Comparison of ENCODE assay signal across 9 mouse cellular contexts in the genomic region with DNA sequence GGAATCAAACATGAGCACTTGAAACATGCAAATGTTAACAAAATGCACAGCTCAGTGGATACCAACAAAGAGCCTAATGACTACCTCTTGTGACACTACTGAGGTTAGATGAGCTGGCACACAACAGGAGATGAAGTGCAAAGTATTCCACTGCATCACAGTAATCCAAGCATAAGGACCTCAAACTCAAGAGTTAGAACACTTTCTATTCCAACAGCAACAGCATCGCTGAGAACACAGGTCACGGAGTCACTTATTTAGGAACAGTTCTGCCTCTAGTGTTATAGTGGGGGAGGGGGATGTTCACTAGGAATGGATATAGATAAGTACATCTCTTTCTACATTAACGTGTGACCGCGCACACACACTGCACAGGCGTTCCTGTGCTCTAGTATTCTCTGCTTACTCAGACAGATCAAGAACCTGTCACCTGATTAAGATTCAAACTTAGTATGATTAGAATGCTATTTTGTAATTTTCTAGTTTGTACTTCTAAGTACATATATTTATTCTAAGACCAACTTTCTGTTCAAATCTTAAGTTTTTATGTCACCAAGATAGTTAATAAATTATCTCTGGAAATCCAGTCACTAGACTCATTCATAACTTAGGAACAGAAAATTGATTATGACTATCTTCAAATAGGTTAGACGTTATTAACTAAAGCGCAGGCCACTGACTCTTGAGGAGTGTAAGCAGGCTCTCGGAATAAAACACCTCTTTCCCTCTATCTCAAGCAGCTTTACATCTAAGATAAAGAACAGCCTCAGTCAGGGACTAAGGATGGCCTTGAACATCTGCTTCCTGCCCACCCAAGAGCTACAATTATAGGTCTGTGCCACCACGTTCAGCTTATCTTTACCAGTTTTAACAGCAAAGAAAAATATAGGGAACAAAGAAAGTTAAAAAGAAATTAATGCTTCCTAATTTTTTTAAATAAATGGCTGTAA. TPM values are rescaled to one million over a fixed set of nuclear protein-coding genes. Genes with fewer than 3 reads are reported as not detected.
DNase-seq lines count a peak whose midpoint lies in the region; ATAC-seq lines count a peak whose summit lies in the region.
"Had no signal": no experiment of that assay in that cellular context is flagged by ENCODE, and none has a peak within 500 bp of the region (broad histone marks: within the 10 kb centered on the region; RNA-seq: fewer than 3 reads in every experiment).

No protein-coding gene starts in this region.

- no peaks in the 10 kb centered on the region for H3K27me3 ChIP-seq in embryonic facial prominence, embryonic 12.5 days
- H3K27me3 ChIP-seq in embryonic facial prominence, embryonic 10.5 days (replicated peaks; ENCODE audit: low read depth, poor library complexity, severe bottlenecking), result no peaks in the 10 kb centered on the region
- H3K27me3 ChIP-seq in megakaryocyte, embryonic 14.5 days (replicated peaks), result no peaks in the 10 kb centered on the region
- no peaks in the 10 kb centered on the region for H3K27me3 ChIP-seq in splenic B cell, adult 2 months (ENCODE audit: control insufficient read depth, insufficient read depth, low read length, poor library complexity, severe bottlenecking)

- no peak overlapping the region for H3K4me2 ChIP-seq in embryonic facial prominence, embryonic 12.5 days (replicated peaks)

- 77% methylated on average over 10 of the region's 10 CpGs for WGBS in embryonic facial prominence, embryonic 12.5 days
- WGBS in embryonic facial prominence, embryonic 10.5 days, result 85% methylated on average over 10 of the region's 10 CpGs

- no peak overlapping the region for H3K4me3 ChIP-seq in embryonic facial prominence, embryonic 12.5 days
- H3K4me3 ChIP-seq in embryonic facial prominence, embryonic 10.5 days, result no peak overlapping the region
- H3K4me3 ChIP-seq in megakaryocyte, embryonic 14.5 days (replicated peaks), result peak overlapping the region; percentile 64

- no peak overlapping the region for H3K9ac ChIP-seq in embryonic facial prominence, embryonic 12.5 days

- 0 out of 2 replicates have a peak overlapping the region, but pooled peaks have one; percentile 23 for H3K27ac ChIP-seq in embryonic facial prominence, embryonic 12.5 days
- H3K27ac ChIP-seq in embryonic facial prominence, embryonic 10.5 days (replicated peaks), result no peak overlapping the region

- no peak; the same call in 1 of the 2 replicates for ATAC-seq in embryonic facial prominence, embryonic 12.5 days (ENCODE audit: insufficient number of reproducible peaks, insufficient read depth, low FRiP score, low TSS enrichment)
- ATAC-seq in megakaryocyte, adult 5-6 weeks (ENCODE audit: poor library complexity, severe bottlenecking), result no peak
- ATAC-seq in inflammation-experienced regulatory T-cells, adult 6 months, result peak; percentile 34

- peaks cover 13% of the 10 kb centered on the region; the same call in 1 of the 2 replicates for H3K4me1 ChIP-seq in embryonic facial prominence, embryonic 12.5 days
- H3K4me1 ChIP-seq in embryonic facial prominence, embryonic 10.5 days, result peaks cover 3% of the 10 kb centered on the region; the same call in 1 of the 2 replicates
- H3K4me1 ChIP-seq in megakaryocyte, embryonic 14.5 days, result peaks cover 44% of the 10 kb centered on the region

- no peak for DNase-seq in embryonic facial prominence, embryonic 10.5 days (ENCODE audit: low spot score)
- DNase-seq in splenic B cell, adult 2 months (ENCODE audit: low read depth, low spot score), result peak; percentile 66
- DNase-seq in gastrocnemius, adult 8-10 months (ENCODE audit: low spot score in 2 of 2), result no peak
- no peak for DNase-seq in spleen, postnatal 14 days (ENCODE audit: low spot score in 2 of 2)
- DNase-seq: kidney, postnatal 25 days had no signal

- peaks cover 21% of the 10 kb centered on the region for H3K36me3 ChIP-seq in embryonic facial prominence, embryonic 12.5 days
- peaks cover 96% of the 10 kb centered on the region for H3K36me3 ChIP-seq in embryonic facial prominence, embryonic 10.5 days (replicated peaks)
- peaks cover 89% of the 10 kb centered on the region for H3K36me3 ChIP-seq in megakaryocyte, embryonic 14.5 days (replicated peaks; ENCODE audit: low read length)
- H3K36me3 ChIP-seq in splenic B cell, adult 2 months (ENCODE audit: control insufficient read depth, insufficient read depth, low read length, poor library complexity, severe bottlenecking), result peaks cover 12% of the 10 kb centered on the region

- no peaks in the 10 kb centered on the region for H3K9me3 ChIP-seq in embryonic facial prominence, embryonic 12.5 days
- no peaks in the 10 kb centered on the region for H3K9me3 ChIP-seq in embryonic facial prominence, embryonic 10.5 days
- no peaks in the 10 kb centered on the region for H3K9me3 ChIP-seq in megakaryocyte, embryonic 14.5 days

RNA-seq across cellular contexts. Expression of gene Chd2, which starts 5.2 kb away (rescaled TPM):
- 57.9 and 65.0 TPM in 2 replicates for polyA plus RNA-seq in embryonic facial prominence, embryonic 12.5 days (2016; fragmentation: Nextera tagmentation; extraction: Ambion mirVana)
- 49.2 and 54.8 TPM in 2 replicates for polyA plus RNA-seq in embryonic facial prominence, embryonic 10.5 days (2016; fragmentation: Nextera tagmentation; extraction: Ambion mirVana)
- polyA plus RNA-seq in megakaryocyte, embryonic 14.5 days (2012; ENCODE audit: insufficient read depth, low replicate concordance), result 3.1 and 38.7 TPM in 2 replicates
- total RNA-seq in megakaryocyte, adult 5-6 weeks (2015), result 51.4 and 54.4 TPM in 2 replicates
- total RNA-seq in megakaryocyte, adult 5-6 weeks (2017), result 88.6 and 119 TPM in 2 replicates
- polyA plus RNA-seq in inflammation-experienced regulatory T-cells, adult 6 months (2017; shearing (Covaris generic)), result 100 to 1,000 TPM; 120 to 258 (median 210) TPM
- 10 to 100 TPM; 41.6 to 49.5 (median 45.0) TPM for total RNA-seq in gastrocnemius, adult 8-10 months (2022)
